Mouse (Mus musculus) G1E (cell line): ENCODE results near the gene Dcdc2b.

Experiments
- CTCF ChIP-seq: IDR thresholded peaks from 2 replicates; pipeline ENCODE4 v1.5.1; 2012; ENCODE audit warnings: low read depth, low read length, inconsistent platforms, mixed read lengths
- TAL1 ChIP-seq: conservative IDR thresholded peaks from 2 replicates; pipeline ENCODE4 v1.6.1; 2012; ENCODE audit warnings: low read depth, low read length, inconsistent platforms, mixed read lengths

DNA sequence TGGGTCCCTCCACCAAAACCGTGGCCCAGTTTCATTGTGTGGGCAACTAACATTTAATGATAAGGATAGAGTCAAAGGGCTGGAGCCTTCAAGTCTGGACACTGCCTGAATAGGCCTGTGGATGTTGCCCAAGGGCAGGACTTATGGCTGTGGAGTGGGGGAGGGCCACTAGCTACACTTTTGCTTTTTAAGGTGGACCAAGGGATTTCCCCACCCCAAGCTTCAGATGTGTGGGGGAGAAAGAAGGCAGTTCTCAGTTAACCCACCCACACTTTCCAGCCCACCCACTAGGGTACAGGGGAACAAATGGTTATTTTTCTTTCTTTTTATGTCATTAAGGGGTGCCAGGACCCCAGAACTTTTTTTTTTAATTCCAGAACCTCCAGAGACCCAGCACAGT, 29.7 kb downstream of the Dcdc2b start:
- TF ChIP-seq CTCF: no peak
- no peak for TF ChIP-seq TAL1
